Mouse (Mus musculus): ENCODE measurements around the gene Mrps18a.
A peak's percentile ranks its signal among the peaks of the same experiment; 100 is the strongest.

Gene Mrps18a

GRCm38 (mm10) chr17:46152847-46153782 is 42.3 kb downstream of the Mrps18a start, which contains the start of gene Mad2l1bp:
TSS of gene Mad2l1bp (minus strand) at chr17:46153553.
- DNase-seq = peak; percentile 76

GRCm38 (mm10) chr17:46154336-46154735 is 43.5 kb downstream of the Mrps18a start:
- DNase-seq = no peak

GRCm38 (mm10) chr17:46156680-46157079 is 45.9 kb downstream of the Mrps18a start:
- no peak for DNase-seq

GRCm38 (mm10) chr17:46157131-46157530 is 46.3 kb downstream of the Mrps18a start:
- DNase-seq = no peak

GRCm38 (mm10) chr17:46159236-46159635 is 48.5 kb downstream of the Mrps18a start:
- no peak for DNase-seq

GRCm38 (mm10) chr17:46160090-46160662 is 49.4 kb downstream of the Mrps18a start:
- DNase-seq = peak; percentile 83

GRCm38 (mm10) chr17:46160686-46161085 is 49.9 kb downstream of the Mrps18a start, which contains the start of gene Gtpbp2:
TSS of gene Gtpbp2 (plus strand) at chr17:46161032.
- DNase-seq = peak; percentile 96

- no peak for DNase-seq
Measured at GRCm38 (mm10) chr17:46161179-46161578, 50.4 kb downstream of the Mrps18a start.

- no peak for DNase-seq
Measured at GRCm38 (mm10) chr17:46161710-46162109, 50.9 kb downstream of the Mrps18a start.

- no peak for DNase-seq
Measured at GRCm38 (mm10) chr17:46162551-46162950, 51.8 kb downstream of the Mrps18a start.

- DNase-seq = no peak
Measured at GRCm38 (mm10) chr17:46162951-46163421, 52.2 kb downstream of the Mrps18a start.

- no peak for DNase-seq
Measured at GRCm38 (mm10) chr17:46164301-46164700, 53.5 kb downstream of the Mrps18a start.

GRCm38 (mm10) chr17:46164791-46165190 is 54.0 kb downstream of the Mrps18a start:
- no peak for DNase-seq

GRCm38 (mm10) chr17:46165460-46165859 is 54.7 kb downstream of the Mrps18a start:
- no peak for DNase-seq

GRCm38 (mm10) chr17:46166270-46166669 is 55.5 kb downstream of the Mrps18a start:
- DNase-seq = no peak

- no peak for DNase-seq
Measured at GRCm38 (mm10) chr17:46167014-46167413, 56.2 kb downstream of the Mrps18a start.

- no peak for DNase-seq
Measured at GRCm38 (mm10) chr17:46168318-46168717, 57.5 kb downstream of the Mrps18a start.

- DNase-seq = no peak
Measured at GRCm38 (mm10) chr17:46168768-46169167, 58.0 kb downstream of the Mrps18a start.

GRCm38 (mm10) chr17:46170538-46170937 is 59.8 kb downstream of the Mrps18a start:
- no peak for DNase-seq
